Comparison of ENCODE assay signal across 22 mouse cellular contexts in genomic region chr8:125049051-125049750, GRCm38 (mm10). TPM values are rescaled to one million over a fixed set of nuclear protein-coding genes. Genes with fewer than 3 reads are reported as not detected.
DNase-seq lines count a peak whose midpoint lies in the region; TF ChIP-seq lines count a peak whose summit lies in the region.
"Had no signal": no experiment of that assay in that cellular context is flagged by ENCODE, and none has a peak within 500 bp of the region (broad histone marks: within the 10 kb centered on the region; RNA-seq: fewer than 3 reads in every experiment).

No protein-coding gene starts in this region.

- peak; percentile 77 for DNase-seq in gastrocnemius, adult 2 months
- no peak for DNase-seq in gastrocnemius, postnatal 10 days
- DNase-seq in ES-CJ7 (ENCODE audit: low read depth, low spot score) (peak; percentile 74), ZHBTc4 (ENCODE audit: low read depth, low spot score) (peak; percentile 55)
- peak; percentile 35 for DNase-seq in gastrocnemius, postnatal 25 days
- no peak for DNase-seq in right cerebral cortex, postnatal 36 days (ENCODE audit: low spot score in 2 of 2)
- DNase-seq in layer of hippocampus, postnatal 14 days (ENCODE audit: low spot score in 2 of 2), result no peak
- DNase-seq: adrenal gland, postnatal 10 days; B cell, adult 2 months; cerebellum, adult 18-20 months; cerebellum, adult 9-10 months; cerebellum, postnatal 14 days; heart, adult 2 months; heart, postnatal 36 days; kidney, adult 18-20 months had no signal

- H3K4me3 ChIP-seq in gastrocnemius, adult 2 months, result no peak overlapping the region
- H3K4me3 ChIP-seq: forebrain, embryonic 10.5 days; forebrain, embryonic 13.5 days; heart, adult 2 months; heart, embryonic 10.5 days; hindbrain, embryonic 10.5 days had no signal

- intact Hi-C loops in gastrocnemius, adult 2 months (cut with DNase I), result no loop called here

- no peak for TF ChIP-seq CTCF in gastrocnemius, adult 2 months (IDR thresholded peaks at IDR 0.05)

- 0 out of 2 replicates have a peak overlapping the region, but pooled peaks have one; percentile 16 for H3K27ac ChIP-seq in gastrocnemius, adult 2 months
- H3K27ac ChIP-seq: forebrain, embryonic 10.5 days; forebrain, embryonic 13.5 days; heart, embryonic 10.5 days; hindbrain, embryonic 10.5 days; hindbrain, embryonic 14.5 days; hindbrain, postnatal 0 days had no signal

RNA-seq across cellular contexts. Expression of gene Disc1, which starts 4.8 kb away (rescaled TPM):
- total RNA-seq in gastrocnemius, adult 2 months (2021), result 1 to 10 TPM in 1 of 2 experiments, under 1 TPM in 1; 0.84 to 1.3 TPM
- total RNA-seq in gastrocnemius, postnatal 10 days (2021), result 1 to 10 TPM; 2.6 to 4.0 TPM
- total RNA-seq in gastrocnemius, postnatal 25 days (2021), result 1 to 10 TPM in 1 of 2 experiments, under 1 TPM in 1; 0.61 to 1.0 TPM
- total RNA-seq in layer of hippocampus, postnatal 14 days (2021), result 1 to 10 TPM; 4.5 to 5.7 TPM
- total RNA-seq: CH12.LX had no signal

RNA-seq across cellular contexts. Expression of gene Tsnax, which starts 36.4 kb away (rescaled TPM):
- total RNA-seq in gastrocnemius, adult 2 months (2021), result 10 to 100 TPM; 74.2 to 82.9 TPM
- total RNA-seq in gastrocnemius, postnatal 10 days (2021), result 10 to 100 TPM; 74.9 to 76.4 TPM
- total RNA-seq in gastrocnemius, postnatal 25 days (2021), result 10 to 100 TPM; 52.2 to 67.2 TPM
- 100 to 1,000 TPM; 106 to 107 TPM for total RNA-seq in layer of hippocampus, postnatal 14 days (2021)

Comparison
In these comparisons a context has a peak if more than half of its experiments do, and no peak if none do; other contexts are left out.
1. DNase-seq: peak in gastrocnemius, adult 2 months (single experiment), ES-CJ7 (single experiment), ZHBTc4 (single experiment) and gastrocnemius, postnatal 25 days (single experiment); none in gastrocnemius, postnatal 10 days (single experiment), right cerebral cortex, postnatal 36 days (0 of 2) and layer of hippocampus, postnatal 14 days (0 of 2).